Mouse (Mus musculus): ENCODE results near the gene Zfp428. TPM values are rescaled to one million over a fixed set of nuclear protein-coding genes. Genes with fewer than 3 reads are reported as not detected.

Zfp428 gene
- total and polyA plus RNA-seq, 3 experiments, result 11.1 to 20.4 (median 15.1) TPM

GRCm38 (mm10) chr7:24531211-24531971 is 24.6 kb downstream of the Zfp428 start (continued):
- peak; percentile 85 for TF ChIP-seq RAD21 (IDR thresholded peaks at IDR 0.05; ENCODE audit: low read depth, low read length)
- no peak for TF ChIP-seq IRF4 (IDR thresholded peaks at IDR 0.05; ENCODE audit: low read depth, low read length)
- TF ChIP-seq JUN (IDR thresholded peaks at IDR 0.05; ENCODE audit: insufficient read depth, low read depth, low read length), result no peak
- TF ChIP-seq MEF2A (IDR thresholded peaks at IDR 0.05; ENCODE audit: borderline replicate concordance, low read depth, low read length), result no peak; the same call in 1 of the 2 replicates
- 0 out of 2 replicates have a peak, but pooled peaks have one; percentile 33 for TF ChIP-seq NELFE (IDR thresholded peaks at IDR 0.05; ENCODE audit: low read depth, low read length)
- TF ChIP-seq CTCF (conservative IDR thresholded peaks at IDR 0.05 in 1 of 2, IDR thresholded peaks at IDR 0.05 in 1 of 2; ENCODE audit: low read depth in 2 of 2, low read length in 2 of 2), result peak in 1 of 2 experiments; percentile 97; a peak in 2 of 4 replicates
- TF ChIP-seq USF2 (conservative IDR thresholded peaks at IDR 0.05; ENCODE audit: low read depth, low read length), result no peak
- TF ChIP-seq GABPA (IDR thresholded peaks at IDR 0.05; ENCODE audit: insufficient replicate concordance, low read depth, low read length), result no peak
- no peak for TF ChIP-seq E2F4 (IDR thresholded peaks at IDR 0.05; ENCODE audit: insufficient replicate concordance, low read depth, low read length)
- TF ChIP-seq ZMIZ1 (IDR thresholded peaks at IDR 0.05; ENCODE audit: low read depth, low read length), result no peak

- H3K4me2 ChIP-seq (ENCODE audit: insufficient read depth, low read depth, poor library complexity, severe bottlenecking), result no peak overlapping the region
- H3K27me3 ChIP-seq (replicated peaks), result no peaks in the 10 kb centered on the region
- dilution Hi-C loops (cut with MboI; ENCODE audit: extremely low pct_ligation_motif_present, extremely low pct_unique_long_range_greater_than_20kb, low sequenced_read_pairs) (no loop called here), in situ Hi-C loops (cut with MboI; ENCODE audit: low pct_ligation_motif_present, low pct_unique_long_range_greater_than_20kb, low sequenced_read_pairs) (loop anchor here (5.0 to 10.0 kb wide), 3 partner anchors 34 to 112 kb away; no protein-coding TSS in a partner anchor)
- no peak overlapping the region for H3K4me3 ChIP-seq (replicated peaks in 1 of 3; ENCODE audit: low read depth in 2 of 3, low read length in 2 of 3, poor library complexity in 1 of 3)
- H3K79me2 ChIP-seq (replicated peaks; ENCODE audit: control insufficient read depth, extremely low read depth, insufficient read depth, poor library complexity, severe bottlenecking), result peaks cover 4% of the 10 kb centered on the region; the same call in 1 of the 2 replicates
- H3K9ac ChIP-seq (ENCODE audit: insufficient read depth, low read depth), result no peak overlapping the region
- H3K9me3 ChIP-seq (replicated peaks; ENCODE audit: low read length), result no peaks in the 10 kb centered on the region
- H3K27ac ChIP-seq (ENCODE audit: insufficient read depth, low read depth), result no peak overlapping the region
- TF ChIP-seq MAZ (IDR thresholded peaks at IDR 0.05; ENCODE audit: low read depth, low read length) (no peak), ZNF384 (IDR thresholded peaks at IDR 0.05; ENCODE audit: low read depth, low read length) (0 out of 2 replicates have a peak, but pooled peaks have one; percentile 3)
- no peak for DNase-seq (ENCODE audit: extremely low read depth)
- peaks cover 20 to 37% of the 10 kb centered on the region in 2 experiments for H3K36me3 ChIP-seq (replicated peaks in 1 of 2; ENCODE audit: control insufficient read depth in 1 of 2, insufficient read depth in 1 of 2, low read length in 1 of 2)
- peaks cover 5 to 48% of the 10 kb centered on the region in 2 experiments for H3K4me1 ChIP-seq (ENCODE audit: control insufficient read depth in 1 of 2, insufficient read depth in 2 of 2)
Observed at GRCm38 (mm10) chr7:24533031-24533571, 26.3 kb downstream of the Zfp428 start.

- Histone ChIP-seq H3K36me3 (replicated peaks in 1 of 2; ENCODE audit: control insufficient read depth in 1 of 2, insufficient read depth in 1 of 2, low read length in 1 of 2) (peaks cover 20 to 37% of the 10 kb centered on the region in 2 experiments), H3K9ac (ENCODE audit: insufficient read depth, low read depth) (no peak overlapping the region), H3K4me3 (replicated peaks in 1 of 3; ENCODE audit: low read depth in 2 of 3, low read length in 2 of 3, poor library complexity in 1 of 3) (no peak overlapping the region), H3K79me2 (replicated peaks; ENCODE audit: control insufficient read depth, extremely low read depth, insufficient read depth, poor library complexity, severe bottlenecking) (peaks cover 4% of the 10 kb centered on the region; the same call in 1 of the 2 replicates), H3K4me1 (ENCODE audit: control insufficient read depth in 1 of 2, insufficient read depth in 2 of 2) (peaks cover 5 to 54% of the 10 kb centered on the region in 2 experiments), H3K4me2 (ENCODE audit: insufficient read depth, low read depth, poor library complexity, severe bottlenecking) (no peak overlapping the region), H3K27me3 (replicated peaks) (no peaks in the 10 kb centered on the region), H3K9me3 (replicated peaks; ENCODE audit: low read length) (no peaks in the 10 kb centered on the region), H3K27ac (ENCODE audit: insufficient read depth, low read depth) (no peak overlapping the region)
- no peak for DNase-seq (ENCODE audit: extremely low read depth)
- in situ Hi-C loops (cut with MboI; ENCODE audit: low pct_ligation_motif_present, low pct_unique_long_range_greater_than_20kb, low sequenced_read_pairs) (loop anchor here (5.0 to 10.0 kb wide), 3 partner anchors 33 to 111 kb away; no protein-coding TSS in a partner anchor), dilution Hi-C loops (cut with MboI; ENCODE audit: extremely low pct_ligation_motif_present, extremely low pct_unique_long_range_greater_than_20kb, low sequenced_read_pairs) (no loop called here)
- no peak for TF ChIP-seq CHD2 (IDR thresholded peaks at IDR 0.05; ENCODE audit: low read length)
Observed at GRCm38 (mm10) chr7:24533806-24534205, 27.0 kb downstream of the Zfp428 start.
